Mouse (Mus musculus) gastrocnemius, adult 8-10 months (tissue): ENCODE data around the gene Gm49333. TPM values are rescaled to one million over a fixed set of nuclear protein-coding genes. Genes with fewer than 3 reads are reported as not detected.

Experiments
- DNase-seq, 2 experiments: peaks; one replicate each; pipeline ENCODE4 v3.0.0; 2022; ENCODE audit warnings: low spot score in 2 of 2
- total RNA-seq, 4 experiments: library from RNA; stranded (reverse); gene quantifications; 2 replicates each; pipeline ENCODE4 v1.2.4; 2022

The Gm49333 gene
- total RNA-seq, result under 1 TPM in 1 of 4 experiments, not detected in 3; 0.09 TPM

DNA sequence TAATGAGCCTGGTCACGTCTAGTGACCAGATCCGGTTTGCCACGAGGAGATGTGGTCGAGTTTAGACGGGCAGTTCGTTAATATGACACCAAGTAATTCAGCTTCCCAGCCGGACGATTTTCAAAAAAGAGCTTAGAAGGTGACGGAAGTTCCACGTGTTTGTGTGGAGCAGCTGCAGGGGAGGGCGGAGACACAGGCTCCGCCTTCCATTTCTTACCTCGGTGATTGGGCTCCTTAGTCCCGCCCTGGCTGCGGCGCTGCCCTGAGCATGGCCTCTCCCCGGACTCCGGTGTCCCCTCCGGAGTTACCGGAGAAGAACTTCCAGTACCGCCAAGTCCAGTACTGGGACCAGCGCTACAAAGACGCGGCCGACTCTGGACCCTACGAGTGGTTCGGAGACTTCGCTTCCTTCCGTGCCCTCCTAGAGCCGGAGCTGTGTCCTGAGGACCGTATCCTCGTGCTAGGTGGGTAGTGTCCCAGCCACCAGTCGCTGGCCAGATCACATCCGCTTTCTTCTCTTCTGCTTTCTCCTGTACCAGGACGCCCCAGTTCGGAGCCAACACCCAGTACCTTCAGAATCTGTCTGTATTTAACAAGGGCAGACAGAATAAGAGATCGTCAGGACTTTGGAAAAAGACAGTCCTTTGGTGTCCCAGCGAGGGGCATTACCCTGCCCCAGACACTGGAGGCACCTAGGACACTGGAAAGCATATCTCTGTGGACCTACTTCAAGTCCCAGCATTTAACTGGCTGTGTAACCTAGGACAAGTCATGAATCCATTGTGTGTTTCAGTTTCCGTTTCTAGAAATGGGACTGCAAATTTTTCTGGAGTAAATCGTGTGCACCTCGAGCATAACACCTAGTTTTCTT lies at the start of gene Gm49333, which contains the start of the genes Eef1akmt4 and Alg3:
TSS of gene Gm49333 (plus strand) at position 254 of the 871 bp plus-strand sequence.
TSS of gene Eef1akmt4 (plus strand) at position 237 of the 871 bp plus-strand sequence.
TSS of gene Alg3 (minus strand) at position 379 of the 871 bp plus-strand sequence.
- DNase-seq, result peak; percentile 81 to 86

DNA sequence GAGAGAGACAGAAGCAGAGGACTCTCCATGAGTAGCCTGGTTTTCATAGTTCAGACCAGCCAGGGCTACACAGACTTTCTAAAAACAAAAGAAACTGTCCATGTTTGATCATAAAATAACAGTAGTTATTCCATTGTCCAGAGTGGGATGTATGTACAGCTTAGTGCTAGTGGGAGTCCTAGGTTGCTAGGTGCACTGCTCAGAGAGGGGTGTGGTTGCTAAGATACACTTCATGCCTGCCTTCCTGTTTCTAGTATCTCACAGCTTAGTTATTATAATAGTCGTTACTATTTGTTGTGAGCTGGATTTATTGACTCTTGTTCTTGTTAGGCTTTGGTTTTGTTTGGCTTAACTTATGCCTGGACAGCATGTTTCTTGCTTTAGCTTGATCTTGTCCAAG lies 46.3 kb upstream of the Gm49333 start:
- DNase-seq, result no peak

DNA sequence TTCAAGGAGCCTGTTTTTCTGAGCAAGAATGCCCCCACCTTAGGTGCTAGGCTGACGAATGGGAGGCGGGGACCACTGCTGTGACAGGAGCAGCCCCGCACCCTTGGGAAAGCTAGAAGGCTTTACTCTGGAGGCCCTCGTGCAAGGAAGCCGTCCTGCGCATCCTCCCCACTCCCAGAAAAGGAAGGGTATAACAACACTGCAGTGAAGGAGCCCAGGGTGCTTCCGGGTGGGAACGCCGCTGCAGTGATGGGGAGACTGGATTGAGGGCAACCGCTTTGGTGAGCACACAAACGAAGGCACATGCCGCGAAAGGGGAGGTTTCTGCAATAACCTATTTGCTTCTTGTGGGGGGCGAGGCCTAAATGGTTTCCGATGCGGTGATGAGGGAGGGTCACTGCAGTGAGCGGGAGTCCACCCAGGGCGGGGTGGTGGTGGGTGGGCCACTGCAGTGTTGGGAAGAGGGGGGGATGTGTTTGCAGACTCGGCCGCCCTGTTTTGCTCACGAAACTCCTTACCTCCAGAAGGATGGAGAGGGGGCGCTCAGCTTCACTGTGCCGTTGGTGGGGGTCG lies 22.0 kb upstream of the Gm49333 start, which contains the start of gene Vwa5b2:
TSS of gene Vwa5b2 (plus strand) at position 106 of the 573 bp plus-strand sequence.
- no peak for DNase-seq

DNA sequence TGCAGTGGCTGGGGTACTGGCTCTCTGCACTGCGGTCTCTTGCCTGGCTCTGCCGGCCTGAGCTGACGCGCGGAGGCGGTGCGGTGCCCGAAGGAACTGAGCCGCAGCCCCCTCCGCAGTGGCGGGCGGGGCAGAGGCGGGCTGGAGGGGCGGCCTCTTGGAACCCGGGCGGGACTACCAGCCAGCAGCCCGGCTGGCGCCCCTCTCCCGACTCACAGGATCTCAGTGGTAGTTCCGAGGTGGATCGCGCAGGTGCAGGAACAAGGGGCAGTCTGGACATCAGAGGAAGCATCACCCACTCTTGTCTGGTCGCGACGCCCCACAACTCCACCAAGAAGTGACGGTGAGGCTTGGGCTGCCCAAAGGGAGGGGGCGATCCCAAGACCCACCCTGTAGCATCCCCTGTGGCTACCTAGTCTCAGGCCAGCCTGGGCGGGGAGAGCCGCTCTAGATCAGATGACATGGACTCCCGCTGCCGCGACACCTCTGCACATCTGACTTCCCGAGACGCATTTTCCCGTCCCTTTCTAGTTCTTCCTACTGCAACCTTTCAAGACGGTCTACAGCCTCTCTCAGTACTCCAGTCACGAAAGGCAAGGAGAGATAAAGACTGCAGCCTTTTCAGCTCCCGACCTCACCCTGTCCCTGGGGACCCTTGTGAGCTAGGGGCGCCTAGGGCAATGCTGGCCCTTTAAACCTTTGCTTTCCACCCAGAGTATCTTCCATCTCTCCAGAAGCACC lies 21.3 kb upstream of the Gm49333 start:
- no peak for DNase-seq

DNA sequence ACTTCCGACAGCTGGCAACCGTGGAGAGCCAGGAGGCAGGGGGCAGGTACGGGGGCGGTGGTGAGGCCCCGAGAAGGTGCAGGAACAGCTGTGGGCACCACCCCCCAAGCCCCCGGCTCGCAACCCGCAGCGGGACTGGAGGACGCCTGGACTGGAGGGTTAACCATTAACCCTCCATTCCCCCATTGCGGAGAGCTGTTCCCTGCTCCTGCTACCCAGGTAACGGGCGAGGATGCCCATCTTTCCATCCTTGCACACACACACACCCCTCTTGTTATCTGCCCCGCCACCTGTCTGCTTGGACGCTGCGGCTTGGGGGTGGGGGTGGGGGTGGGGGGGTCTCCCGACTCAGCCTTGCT lies 20.8 kb upstream of the Gm49333 start:
- no peak for DNase-seq

DNA sequence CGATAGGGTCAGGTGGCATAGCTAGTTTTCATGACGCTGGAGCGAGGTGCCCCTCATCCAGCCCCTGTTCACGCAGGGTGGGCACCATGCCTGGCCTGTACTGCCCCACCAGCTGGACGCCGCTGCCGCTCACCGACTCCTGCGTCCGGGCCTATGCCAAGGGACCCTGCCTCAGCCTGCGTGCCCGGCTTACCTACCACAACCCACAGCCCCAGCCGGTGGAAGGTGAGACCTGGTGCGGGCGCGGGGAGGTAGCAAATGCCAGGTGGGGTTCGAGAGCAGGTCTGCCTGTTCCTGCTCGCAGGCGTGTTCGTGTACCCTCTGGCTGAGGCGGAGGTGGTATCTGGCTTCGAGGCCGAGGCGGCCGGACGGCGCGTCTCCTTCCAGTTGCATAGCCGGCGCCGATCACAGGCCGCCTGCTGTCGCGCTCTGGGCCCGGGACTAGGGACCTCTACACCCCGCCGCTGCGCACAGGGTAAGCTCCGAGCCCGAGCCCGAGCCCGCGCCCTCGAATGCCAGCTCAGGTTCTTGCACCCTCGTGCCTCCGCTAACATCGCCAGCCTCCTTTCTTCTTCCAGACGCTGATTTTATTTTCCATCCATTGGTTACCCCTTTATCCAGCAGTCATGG lies 20.2 kb upstream of the Gm49333 start:
- no peak for DNase-seq

DNA sequence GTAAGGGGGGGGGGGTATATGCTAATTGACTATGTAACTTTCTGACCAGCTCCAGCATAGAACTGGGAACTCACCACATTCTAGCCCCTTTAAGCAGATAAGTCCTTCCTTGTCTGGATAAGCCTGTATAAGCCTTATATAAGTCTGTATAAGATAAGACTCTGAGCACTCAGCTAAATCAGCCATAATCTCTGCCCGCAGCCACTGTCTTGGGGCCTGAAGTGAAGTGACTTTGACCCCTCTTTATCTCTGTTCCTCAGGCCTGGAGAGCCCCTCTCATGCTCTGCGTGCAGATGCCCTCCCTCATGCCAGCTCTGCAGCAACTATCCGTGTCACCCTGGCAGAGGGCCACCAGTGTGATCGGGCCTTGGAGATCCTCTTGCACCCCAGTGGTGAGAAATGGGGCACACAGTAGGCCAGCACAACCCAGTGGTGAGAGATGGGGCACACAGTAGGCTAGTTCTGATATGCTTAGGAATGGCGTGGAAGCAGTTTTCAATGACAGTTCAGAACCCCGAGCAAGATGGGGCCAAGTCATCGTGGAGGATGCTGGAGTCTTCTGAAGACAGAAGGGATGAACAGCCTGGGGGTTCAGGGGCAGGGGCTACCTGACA lies 16.2 kb upstream of the Gm49333 start:
- no peak for DNase-seq

DNA sequence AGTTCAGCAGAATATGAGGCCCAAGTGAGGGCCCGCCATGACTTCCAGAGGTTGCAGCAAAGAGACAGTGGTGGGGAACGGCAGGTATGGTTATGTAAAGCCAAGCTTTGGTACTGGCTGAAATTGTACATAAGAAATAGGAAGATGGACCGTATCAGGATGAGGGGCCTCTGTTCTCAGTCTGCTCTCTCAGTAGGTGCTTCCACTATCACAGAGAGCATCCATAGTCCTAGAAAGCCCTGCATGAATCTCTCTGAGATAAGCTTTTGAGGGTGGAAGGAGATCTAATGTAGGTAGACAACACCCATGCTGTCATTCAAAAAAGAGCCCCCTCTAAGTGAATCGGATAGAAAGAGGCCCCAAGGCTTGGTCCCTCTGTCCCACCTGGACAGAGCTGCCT lies 15.7 kb upstream of the Gm49333 start:
- no peak for DNase-seq

DNA sequence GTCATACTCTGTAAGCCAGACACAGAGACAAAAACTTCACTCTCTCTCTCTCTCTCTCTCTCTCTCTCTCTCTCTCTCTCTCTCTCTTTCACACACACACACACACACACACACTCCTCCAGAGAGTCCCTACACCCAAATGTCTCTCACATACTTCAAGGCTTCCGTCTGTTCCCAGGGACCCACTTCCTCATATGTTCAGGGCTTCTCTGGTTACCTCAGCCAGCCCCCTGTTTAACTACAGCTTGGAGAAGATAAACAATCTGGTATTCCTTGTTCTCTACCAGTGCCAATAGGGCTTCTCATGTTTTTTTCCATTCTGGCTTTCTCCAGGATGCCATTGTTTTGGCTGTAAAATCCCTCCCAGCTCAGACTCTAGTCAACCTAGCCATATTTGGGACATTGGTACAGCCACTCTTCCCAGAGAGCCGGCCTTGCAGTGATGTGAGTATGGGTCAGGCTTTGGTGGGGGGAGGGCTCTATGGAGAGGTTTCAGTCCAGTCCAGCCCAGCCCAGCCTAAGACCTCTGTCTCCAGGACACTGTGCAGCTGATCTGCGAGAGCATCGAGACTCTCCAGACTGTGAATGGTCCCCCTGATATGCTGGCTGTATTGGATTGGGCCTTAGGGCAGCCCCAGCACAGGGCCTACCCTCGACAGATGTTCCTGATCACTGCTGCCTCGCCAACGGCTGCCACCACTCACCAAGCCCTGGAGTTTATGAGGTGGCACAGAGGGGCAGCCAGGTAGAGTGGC lies 14.5 kb upstream of the Gm49333 start:
- DNase-seq, result no peak

DNA sequence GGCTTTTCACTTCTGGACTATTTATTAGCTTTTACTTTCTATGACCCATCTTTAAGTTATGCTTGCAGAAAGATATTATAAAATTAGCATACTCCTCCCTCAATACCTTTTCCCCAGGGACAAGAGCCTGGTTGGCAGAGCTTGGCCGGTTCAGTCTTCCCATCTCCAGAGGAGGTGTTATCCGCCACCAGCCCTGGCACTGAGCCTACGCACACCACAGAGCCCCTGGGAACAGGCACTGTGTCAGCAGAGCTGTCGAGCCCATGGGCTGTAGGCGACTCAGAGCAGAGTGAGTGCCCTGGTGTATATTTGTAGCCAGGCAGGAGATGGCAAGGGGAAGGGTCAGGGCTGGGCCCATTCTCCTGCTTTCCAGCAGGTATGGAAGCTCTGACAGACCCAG lies 10.9 kb upstream of the Gm49333 start:
- no peak for DNase-seq

DNA sequence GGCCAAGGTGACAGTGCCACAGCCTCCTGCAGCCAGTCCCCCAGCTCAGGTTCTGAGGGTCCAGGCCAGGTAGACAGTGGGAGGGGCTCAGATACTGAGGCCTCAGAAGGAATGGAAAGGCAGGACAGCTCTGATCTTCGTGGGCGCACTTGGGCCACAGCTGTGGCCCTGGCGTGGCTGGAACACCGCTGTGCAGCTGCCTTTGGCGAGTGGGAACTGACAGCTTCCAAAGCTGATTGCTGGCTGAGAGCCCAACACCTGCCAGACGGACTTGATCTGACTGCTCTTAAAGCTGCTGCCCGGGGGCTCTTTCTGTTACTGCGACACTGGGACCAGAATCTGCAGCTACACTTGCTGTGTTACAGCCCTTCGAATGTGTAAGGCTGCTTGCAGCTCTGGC lies 6.7 kb upstream of the Gm49333 start:
- no peak for DNase-seq

DNA sequence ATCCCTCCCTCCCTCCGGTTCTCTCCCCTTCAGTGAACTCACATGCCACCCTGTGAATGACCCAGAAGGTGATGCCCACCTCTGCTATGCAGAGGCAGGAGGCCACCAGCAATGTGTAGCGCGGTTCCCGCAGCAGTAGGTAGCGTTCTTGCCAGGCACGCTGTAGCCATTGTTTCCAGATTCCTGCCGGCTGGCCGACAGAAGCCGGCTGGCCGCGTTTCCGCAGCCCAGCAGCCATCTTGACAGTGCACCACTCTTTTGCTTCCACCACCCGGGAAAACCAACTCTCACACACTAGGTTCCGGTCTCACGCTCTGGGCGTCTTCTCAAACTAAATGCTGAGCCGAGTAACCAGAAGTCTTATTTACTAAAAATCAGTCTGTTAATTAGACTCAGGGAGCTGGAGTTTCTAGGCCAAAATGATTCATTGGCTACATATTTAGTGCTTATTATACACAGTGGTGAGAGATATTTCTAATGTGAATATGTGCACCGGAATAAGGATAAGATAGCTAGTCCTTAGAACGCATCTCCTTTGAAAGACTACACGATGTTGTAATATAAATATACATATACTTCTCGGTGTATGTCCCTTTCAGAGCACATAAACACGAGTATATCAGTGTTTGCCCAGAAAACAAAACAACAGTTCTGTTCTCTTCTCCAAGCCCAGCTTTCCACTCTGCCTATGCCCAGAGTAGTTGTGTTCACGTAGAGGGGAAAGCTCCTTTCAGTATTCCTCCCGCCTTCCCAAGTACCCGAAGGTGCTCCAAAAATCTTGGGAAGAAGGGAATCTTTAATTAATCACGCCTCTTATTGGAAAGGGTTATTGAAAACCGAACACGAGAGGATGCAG lies 681 bp upstream of the Gm49333 start:
- DNase-seq, result peak; percentile 57 to 62

DNA sequence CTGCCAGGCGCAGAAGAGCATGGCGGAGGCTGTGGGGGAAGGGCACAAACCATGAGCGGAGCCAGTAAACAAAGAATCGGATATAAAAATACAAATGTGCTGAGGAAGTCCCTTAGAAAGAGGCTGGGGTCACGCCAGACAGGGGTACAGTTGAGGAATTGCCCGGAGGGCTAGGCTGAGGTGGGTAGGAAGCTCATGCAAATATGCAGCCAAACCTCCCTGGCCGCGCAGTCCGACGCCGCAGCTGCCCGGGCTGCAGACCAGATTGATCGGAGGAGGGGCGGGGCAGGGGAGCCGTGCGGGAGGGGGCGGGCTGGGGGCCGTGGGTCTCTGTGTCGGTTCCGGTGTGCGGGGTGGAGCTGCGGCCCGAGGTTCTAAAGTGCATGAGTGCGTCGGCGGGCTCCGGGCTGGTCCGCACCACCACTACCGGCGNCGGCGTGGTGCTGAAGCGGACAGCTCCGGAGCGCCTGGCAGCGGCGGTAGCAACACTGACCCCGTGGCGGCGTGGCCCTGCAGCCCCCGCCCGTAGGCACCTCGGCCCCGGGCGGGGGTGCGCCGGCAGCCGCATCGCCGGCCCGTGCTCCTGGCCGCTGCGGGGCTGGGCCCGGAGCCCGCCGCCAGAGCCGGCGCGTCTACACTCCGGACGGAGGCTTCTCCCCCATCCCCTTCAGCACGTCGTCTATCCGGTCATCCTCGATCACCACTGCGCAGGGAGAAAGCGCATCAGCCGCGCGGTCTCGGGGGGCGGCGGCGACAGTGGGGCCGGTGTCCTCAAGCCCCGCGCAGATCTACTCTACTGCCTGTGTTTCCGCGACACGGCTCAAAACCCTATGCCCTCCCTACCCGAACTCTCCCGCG lies 8.4 kb downstream of the Gm49333 start:
- no peak for DNase-seq

DNA sequence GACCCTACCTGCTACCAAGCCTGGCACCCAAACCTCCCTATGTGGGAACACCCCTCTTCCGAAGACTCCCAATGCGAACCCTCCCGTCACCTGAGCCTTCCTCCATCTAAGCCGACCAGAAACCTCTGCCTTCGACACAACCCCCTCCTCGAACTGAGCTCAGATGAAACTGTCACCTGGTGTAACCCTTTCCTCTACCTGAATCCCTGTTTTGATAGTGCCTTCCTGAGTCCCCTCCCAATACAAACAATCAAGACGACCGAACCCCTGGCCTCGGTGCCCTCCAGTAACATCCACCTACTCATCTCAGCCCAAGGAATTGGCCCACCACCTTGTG lies 9.0 kb downstream of the Gm49333 start:
- DNase-seq, result no peak

DNA sequence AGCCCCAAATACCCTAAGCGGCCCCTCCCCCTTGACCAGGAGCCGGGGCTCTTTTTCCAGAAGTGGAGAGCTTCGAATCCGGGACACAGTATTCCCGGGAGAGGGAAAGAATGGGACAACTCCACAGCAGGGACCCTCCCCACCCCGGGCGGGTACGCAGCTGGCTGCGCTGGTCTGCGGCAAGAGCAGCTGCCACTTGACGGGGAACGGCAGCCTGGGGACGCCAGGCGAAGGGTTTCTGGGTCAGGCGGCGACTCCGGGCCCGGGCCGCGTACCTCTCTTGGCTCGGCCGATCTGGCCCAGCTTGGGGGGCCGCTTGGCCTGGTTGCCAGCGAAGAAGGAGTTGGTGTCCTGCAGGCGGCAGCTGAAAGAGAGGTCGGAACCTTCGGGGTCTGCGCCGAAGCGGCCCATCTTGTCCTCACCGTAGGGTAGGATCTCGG lies 9.4 kb downstream of the Gm49333 start:
- DNase-seq, result no peak

DNA sequence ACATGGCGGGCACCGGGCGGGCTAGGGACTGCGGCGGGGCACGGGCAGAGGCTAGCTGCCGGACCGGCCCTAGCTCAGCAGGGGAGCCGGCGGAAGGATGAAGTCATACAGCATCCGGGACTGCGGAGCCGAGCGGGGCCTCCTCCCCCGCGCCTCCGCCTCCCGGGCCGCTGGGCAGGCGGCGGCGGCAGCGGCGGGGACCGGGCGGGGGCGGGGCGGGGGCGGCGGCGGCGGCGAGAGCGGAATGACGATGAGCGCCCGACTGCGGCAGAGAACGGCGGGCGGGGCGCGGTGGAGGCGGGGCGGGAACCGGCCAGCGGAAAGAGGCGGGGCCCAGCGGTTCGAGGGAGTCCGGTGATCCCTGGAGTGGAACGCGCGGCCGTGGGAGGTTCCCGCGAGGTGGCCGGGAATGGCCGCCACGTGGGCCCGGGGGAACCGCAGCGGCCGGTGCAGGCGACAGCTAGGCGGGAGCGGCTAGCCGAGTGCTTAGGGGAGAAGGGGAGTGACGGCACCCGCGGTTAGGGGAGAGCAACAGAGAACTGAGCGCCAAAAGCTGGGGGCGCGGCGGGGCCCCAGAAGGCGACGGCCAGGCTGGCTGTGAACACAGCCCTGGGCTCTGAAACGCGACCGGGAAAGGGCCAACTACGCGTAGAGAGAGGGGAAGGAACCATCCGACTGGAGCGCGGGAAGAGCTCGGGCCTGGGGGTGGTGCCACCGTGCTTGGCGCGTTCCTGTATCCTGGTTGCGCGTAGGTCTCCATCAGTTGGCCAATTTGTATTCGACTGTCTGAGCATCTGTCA lies 10.0 kb downstream of the Gm49333 start, which contains the start of gene Camk2n2:
TSS of gene Camk2n2 (minus strand) at position 97 of the 800 bp plus-strand sequence.
- DNase-seq, result peak in 1 of 2 experiments; percentile 40

DNA sequence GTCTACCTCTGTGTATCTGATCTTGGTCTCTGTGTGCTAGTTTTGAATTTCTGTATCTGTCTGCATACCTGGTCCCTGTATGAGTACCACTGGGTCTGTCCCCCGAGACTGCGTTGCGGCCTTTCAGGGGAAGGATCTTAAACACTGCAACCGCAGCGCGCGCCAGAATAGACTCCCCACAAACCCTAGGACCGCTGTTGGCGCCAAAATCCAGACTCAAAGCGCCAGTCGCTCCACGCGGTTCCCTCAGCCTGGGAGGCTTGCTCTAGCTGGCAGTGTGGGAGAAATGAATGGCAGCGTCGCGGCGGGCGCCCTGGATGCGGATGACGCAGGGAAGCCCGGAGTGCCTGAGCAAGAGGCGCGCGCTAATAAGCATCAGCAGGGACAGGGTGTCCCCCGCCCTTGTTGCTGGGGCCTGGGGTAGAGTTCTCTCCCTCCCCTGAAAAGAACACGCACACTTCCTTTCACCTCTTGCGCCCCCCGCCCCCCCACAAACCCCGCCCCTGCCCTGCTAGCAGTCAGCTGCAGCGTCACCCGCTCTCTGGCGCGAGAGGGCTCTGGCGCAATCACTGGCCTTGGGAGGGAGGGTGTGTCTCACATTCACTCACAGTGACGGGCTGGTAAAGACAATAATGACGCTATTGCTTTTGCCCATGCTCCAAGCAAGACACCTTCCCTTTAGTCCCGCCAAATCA lies 10.7 kb downstream of the Gm49333 start:
- no peak for DNase-seq
